Mouse (Mus musculus): Measurements from ENCODE around the gene Grwd1.

DNA sequence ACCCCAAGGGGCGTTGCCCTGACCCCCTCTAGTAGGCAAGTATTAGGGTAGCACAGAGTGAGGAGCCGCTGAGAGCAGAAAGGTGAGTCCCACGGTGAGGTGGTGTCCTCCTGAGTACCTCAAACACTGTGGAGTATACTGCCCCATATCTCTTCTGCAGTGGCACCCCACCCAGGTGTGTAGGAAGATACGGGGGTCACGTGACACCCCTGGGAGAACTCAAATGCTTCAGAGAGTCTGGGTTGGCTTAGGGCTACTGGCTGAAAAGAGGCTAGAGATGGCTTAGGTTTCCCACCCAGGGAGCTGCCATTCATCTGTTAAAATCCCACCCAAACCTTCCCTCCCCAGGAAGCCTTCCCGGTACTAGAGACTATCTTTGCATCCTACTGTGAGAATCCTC lies 33.8 kb downstream of the Grwd1 start:
- TF ChIP-seq POLR2A (IDR thresholded peaks at IDR 0.05; ENCODE audit: insufficient read depth, low read depth, low read length) (no peak), CTCF (IDR thresholded peaks at IDR 0.05; ENCODE audit: insufficient read depth, low read depth, low read length) (no peak)
